Comparison of ENCODE assay signal across 26 mouse cellular contexts in the genomic region with DNA sequence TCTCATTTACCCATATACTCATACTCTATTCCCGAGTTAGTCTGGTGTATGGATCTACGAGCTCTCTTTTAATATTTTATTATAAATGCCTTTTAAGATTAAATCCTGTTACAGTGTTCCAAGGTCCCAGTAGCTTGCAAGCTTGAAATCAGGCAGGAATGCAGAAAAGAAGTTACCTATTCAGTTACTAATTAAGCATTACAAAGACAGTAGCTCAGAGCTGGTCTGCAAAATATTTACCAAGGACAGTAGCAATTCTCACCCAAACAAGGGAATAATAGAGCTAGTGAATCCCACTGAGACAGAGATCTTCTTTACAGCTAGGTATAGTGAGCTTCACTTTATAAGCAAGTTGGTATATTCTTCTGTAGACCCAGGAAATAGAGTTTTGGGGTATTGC. TPM values are rescaled to one million over a fixed set of nuclear protein-coding genes. Genes with fewer than 3 reads are reported as not detected.
"Had no signal": no experiment of that assay in that cellular context is flagged by ENCODE, and none has a peak within 500 bp of the region (broad histone marks: within the 10 kb centered on the region; RNA-seq: fewer than 3 reads in every experiment).

No protein-coding gene starts in this region.

RNA-seq across cellular contexts. Expression of a gene that starts 46.3 kb away (rescaled TPM):
- polyA plus RNA-seq: heart, embryonic 10.5 days; heart, embryonic 11.5 days; heart, embryonic 12.5 days; heart, embryonic 13.5 days; heart, embryonic 14.5 days; heart, embryonic 15.5 days; heart, embryonic 16.5 days; heart, postnatal 0 days; hindbrain, embryonic 10.5 days; hindbrain, embryonic 11.5 days; hindbrain, embryonic 12.5 days; hindbrain, embryonic 13.5 days; hindbrain, embryonic 14.5 days; hindbrain, embryonic 15.5 days; hindbrain, embryonic 16.5 days; hindbrain, postnatal 0 days; inflammation-experienced regulatory T-cells, adult 6 months; intestine, embryonic 14.5 days; intestine, embryonic 15.5 days; intestine, embryonic 16.5 days; intestine, postnatal 0 days; kidney, embryonic 14.5 days; kidney, embryonic 15.5 days; kidney, embryonic 16.5 days; kidney, postnatal 0 days; large intestine, adult 2 months had no signal
